Mouse (Mus musculus) neural tube, embryonic 14.5 days (tissue): Measurements from ENCODE around the gene Adarb2. TPM values are rescaled to one million over a fixed set of nuclear protein-coding genes. Genes with fewer than 3 reads are reported as not detected.

Experiments used
- ATAC-seq: fragments of 200-750 bp; cut with Nextera tagmentation; 2 replicates; pipeline ENCODE4 v1.8.0; 2017; ENCODE audit warnings: low read depth, mild to moderate bottlenecking, moderate TSS enrichment, moderate library complexity
- H3K27ac ChIP-seq: fragments of 300-500 bp; sonication (generic); 2 replicates; pipeline ENCODE4 v1.5.1; 2014; ENCODE audit warnings: low read depth, mild to moderate bottlenecking, control low read depth, low read length, moderate library complexity, mixed read lengths
- H3K27me3 ChIP-seq: fragments of 300-500 bp; sonication (generic); 2 replicates; pipeline ENCODE4 v1.6.1; 2014; ENCODE audit warnings: low read length; ENCODE audit not compliant: control insufficient read depth, insufficient read depth
- H3K36me3 ChIP-seq: fragments of 300-500 bp; sonication (generic); 2 replicates; pipeline ENCODE4 v1.6.1; 2014; ENCODE audit warnings: low read length, mixed read lengths; ENCODE audit not compliant: control insufficient read depth, insufficient read depth
- H3K4me1 ChIP-seq: fragments of 300-500 bp; sonication (generic); 2 replicates; pipeline ENCODE4 v1.6.1; 2014; ENCODE audit warnings: low read length; ENCODE audit not compliant: control insufficient read depth, insufficient read depth
- H3K4me2 ChIP-seq: fragments of 300-500 bp; sonication (generic); 2 replicates; pipeline ENCODE4 v1.6.1; 2014; ENCODE audit warnings: mild to moderate bottlenecking, low read depth, low read length, control low read depth
- H3K4me3 ChIP-seq: fragments of 300-500 bp; sonication (generic); 2 replicates; pipeline ENCODE4 v1.5.1; 2014; ENCODE audit warnings: low read depth, low read length, control low read depth, mixed read lengths
- H3K9ac ChIP-seq: fragments of 300-500 bp; sonication (generic); replicated peaks from 2 replicates; pipeline ENCODE4 v1.6.1; 2014; ENCODE audit warnings: low read depth, mild to moderate bottlenecking, control low read depth, low read length, mixed read lengths
- H3K9me3 ChIP-seq: fragments of 300-500 bp; sonication (generic); 2 replicates; pipeline ENCODE4 v1.6.1; 2016; ENCODE audit warnings: low read length; ENCODE audit not compliant: control insufficient read depth
- WGBS: fragments of 180-500 bp; shearing (Covaris S2); extraction: QIAGEN DNeasy Blood & Tissue Kit; methylation state at CpG from one replicate; pipeline ENCODE4 v1.1.7; 2014; 5-methylcytosine and 5-hydroxymethylcytosine counted together
- polyA plus RNA-seq: library from polyadenylated mRNA; unstranded; fragments of >200 nt; fragmentation: Nextera tagmentation; extraction: Ambion mirVana; gene quantifications from 2 replicates; pipeline ENCODE4 v1.2.1, GENCODE M21; 2014

Adarb2 gene
- polyA plus RNA-seq, 1 experiment from 2014 or later: 36.7 TPM

GRCm38 (mm10) chr13:8770616-8771015 is 568.0 kb downstream of the Adarb2 start:
- no peaks in the 10 kb centered on the region for H3K9me3 ChIP-seq
- ATAC-seq: no peak
- no peak overlapping the region for H3K4me2 ChIP-seq
- 52% methylated on average over 4 of the region's 4 CpGs for WGBS
- no peaks in the 10 kb centered on the region for H3K4me1 ChIP-seq
- H3K27ac ChIP-seq: no peak overlapping the region
- no peaks in the 10 kb centered on the region for H3K27me3 ChIP-seq
- H3K4me3 ChIP-seq: no peak overlapping the region
- H3K36me3 ChIP-seq: no peaks in the 10 kb centered on the region
- no peak overlapping the region for H3K9ac ChIP-seq

- Histone ChIP-seq H3K27me3 (no peaks in the 10 kb centered on the region), H3K4me1 (0 out of 2 replicates have a peak, but pooled peaks cover 2% of the 10 kb centered on the region), H3K27ac (no peak overlapping the region), H3K9ac (no peak overlapping the region), H3K4me3 (no peak overlapping the region), H3K9me3 (no peaks in the 10 kb centered on the region), H3K4me2 (no peak overlapping the region), H3K36me3 (no peaks in the 10 kb centered on the region)
- 57% methylated on average over 4 of the region's 4 CpGs for WGBS
- peak; percentile 58; the same call in 1 of the 2 replicates for ATAC-seq
These were observed 577.8 kb downstream of the Adarb2 start for GRCm38 (mm10) chr13:8780441-8780840.

GRCm38 (mm10) chr13:8782636-8783035 is 580.0 kb downstream of the Adarb2 start:
- Histone ChIP-seq H3K4me2 (no peak overlapping the region), H3K4me1 (0 out of 2 replicates have a peak, but pooled peaks cover 2% of the 10 kb centered on the region), H3K9ac (no peak overlapping the region), H3K27ac (no peak overlapping the region), H3K36me3 (no peaks in the 10 kb centered on the region), H3K4me3 (no peak overlapping the region), H3K9me3 (no peaks in the 10 kb centered on the region), H3K27me3 (no peaks in the 10 kb centered on the region)
- 55% methylated on average over 4 of the region's 4 CpGs for WGBS
- no peak for ATAC-seq

- no peak overlapping the region for H3K4me3 ChIP-seq
- H3K27me3 ChIP-seq: no peaks in the 10 kb centered on the region
- H3K27ac ChIP-seq: no peak overlapping the region
- H3K4me1 ChIP-seq: 0 out of 2 replicates have a peak, but pooled peaks cover 2% of the 10 kb centered on the region
- H3K9me3 ChIP-seq: no peaks in the 10 kb centered on the region
- 84% methylated on average over 10 of the region's 10 CpGs for WGBS
- H3K9ac ChIP-seq: no peak overlapping the region
- ATAC-seq: no peak
- H3K36me3 ChIP-seq: no peaks in the 10 kb centered on the region
- no peak overlapping the region for H3K4me2 ChIP-seq
These were observed 581.1 kb downstream of the Adarb2 start for GRCm38 (mm10) chr13:8783686-8784307.

- H3K27ac ChIP-seq: no peak overlapping the region
- no peak overlapping the region for H3K4me2 ChIP-seq
- no peaks in the 10 kb centered on the region for H3K9me3 ChIP-seq
- H3K4me3 ChIP-seq: no peak overlapping the region
- H3K36me3 ChIP-seq: no peaks in the 10 kb centered on the region
- ATAC-seq: no peak
- H3K9ac ChIP-seq: no peak overlapping the region
- WGBS: 84% methylated on average over 14 of the region's 14 CpGs
- H3K4me1 ChIP-seq: 0 out of 2 replicates have a peak, but pooled peaks cover 2% of the 10 kb centered on the region
- no peaks in the 10 kb centered on the region for H3K27me3 ChIP-seq
These were observed 581.8 kb downstream of the Adarb2 start for GRCm38 (mm10) chr13:8784308-8785061.

- H3K36me3 ChIP-seq: no peaks in the 10 kb centered on the region
- peak; percentile 86; the same call in 1 of the 2 replicates for ATAC-seq
- no peak overlapping the region for H3K4me3 ChIP-seq
- 0 out of 2 replicates have a peak, but pooled peaks cover 2% of the 10 kb centered on the region for H3K4me1 ChIP-seq
- no peaks in the 10 kb centered on the region for H3K9me3 ChIP-seq
- no peak overlapping the region for H3K27ac ChIP-seq
- 22% methylated on average over 9 of the region's 9 CpGs for WGBS
- no peak overlapping the region for H3K4me2 ChIP-seq
- H3K9ac ChIP-seq: no peak overlapping the region
- H3K27me3 ChIP-seq: no peaks in the 10 kb centered on the region
These were observed 582.5 kb downstream of the Adarb2 start for GRCm38 (mm10) chr13:8785185-8785584.

GRCm38 (mm10) chr13:8793217-8793616 is 590.6 kb downstream of the Adarb2 start:
- 75% methylated on average over 8 of the region's 8 CpGs for WGBS
- Histone ChIP-seq H3K27ac (no peak overlapping the region), H3K36me3 (no peaks in the 10 kb centered on the region), H3K4me3 (no peak overlapping the region), H3K9ac (no peak overlapping the region), H3K9me3 (no peaks in the 10 kb centered on the region), H3K27me3 (no peaks in the 10 kb centered on the region), H3K4me2 (no peak overlapping the region), H3K4me1 (no peaks in the 10 kb centered on the region)
- ATAC-seq: 0 out of 2 replicates have a peak, but pooled peaks have one; percentile 17

GRCm38 (mm10) chr13:8800576-8800975 is 597.9 kb downstream of the Adarb2 start:
- WGBS: 90% methylated on average over 6 of the region's 6 CpGs
- no peak for ATAC-seq
- H3K27me3 ChIP-seq: no peaks in the 10 kb centered on the region
- H3K27ac ChIP-seq: no peak overlapping the region
- H3K36me3 ChIP-seq: peaks cover 5% of the 10 kb centered on the region
- H3K4me3 ChIP-seq: no peak overlapping the region
- H3K9ac ChIP-seq: no peak overlapping the region
- H3K4me1 ChIP-seq: no peaks in the 10 kb centered on the region
- no peak overlapping the region for H3K4me2 ChIP-seq
- H3K9me3 ChIP-seq: no peaks in the 10 kb centered on the region

GRCm38 (mm10) chr13:8805931-8806330 is 603.3 kb downstream of the Adarb2 start:
- Histone ChIP-seq H3K4me3 (no peak overlapping the region), H3K36me3 (peaks cover 9% of the 10 kb centered on the region), H3K27me3 (no peaks in the 10 kb centered on the region), H3K4me1 (no peaks in the 10 kb centered on the region), H3K27ac (no peak overlapping the region), H3K9ac (no peak overlapping the region), H3K4me2 (no peak overlapping the region), H3K9me3 (no peaks in the 10 kb centered on the region)
- WGBS: 100% methylated on average over 2 of the region's 2 CpGs
- ATAC-seq: no peak
